ENCODE assay signal across 9 mouse cellular contexts in the genomic region with DNA sequence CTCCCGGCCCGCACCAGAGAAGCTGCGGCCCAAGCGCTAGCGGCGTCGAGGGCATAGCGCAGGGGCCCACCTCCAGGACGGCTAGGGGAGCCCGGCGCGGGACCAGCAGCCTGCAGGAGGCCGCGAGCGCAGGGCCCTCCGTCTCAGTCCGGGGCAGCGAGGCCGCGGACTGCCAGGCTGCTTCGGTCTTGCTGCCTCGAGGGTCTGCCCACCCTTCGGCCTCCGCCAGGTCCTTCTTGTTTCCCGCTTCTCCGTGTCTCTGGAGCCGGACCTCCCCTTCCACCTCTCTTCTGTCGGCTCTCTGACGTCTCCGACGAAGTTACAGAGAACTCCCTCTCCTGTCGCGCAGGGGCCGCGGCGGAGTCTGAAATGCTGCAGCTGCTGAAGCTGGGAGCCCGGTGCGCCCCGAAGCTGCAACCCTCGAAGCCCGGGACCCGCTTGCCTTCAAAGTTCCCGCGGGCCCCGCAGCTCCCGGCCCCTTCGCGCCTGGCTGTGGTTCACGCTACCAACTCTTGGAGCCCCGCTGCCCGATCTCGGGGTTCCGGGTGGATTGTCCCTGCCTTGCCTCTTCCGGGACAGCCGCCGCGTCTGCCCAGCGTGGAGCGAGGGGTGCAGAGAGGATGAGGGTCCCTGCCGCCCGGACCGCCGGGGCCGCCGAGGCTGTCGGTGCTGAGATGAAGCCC. TPM values are rescaled to one million over a fixed set of nuclear protein-coding genes. Genes with fewer than 3 reads are reported as not detected.
A peak's percentile ranks its signal among the peaks of the same experiment; 100 is the strongest.
DNase-seq lines count a peak whose midpoint lies in the region; ATAC-seq and TF ChIP-seq lines count a peak whose summit lies in the region.
"Had no signal": no experiment of that assay in that cellular context is flagged by ENCODE, and none has a peak within 500 bp of the region (broad histone marks: within the 10 kb centered on the region; RNA-seq: fewer than 3 reads in every experiment).

No protein-coding gene starts in this region.

- H3K27me3 ChIP-seq in embryonic facial prominence, embryonic 10.5 days (replicated peaks; ENCODE audit: low read depth, poor library complexity, severe bottlenecking): peaks cover 100% of the 10 kb centered on the region
- H3K27me3 ChIP-seq in hindbrain, embryonic 13.5 days: peaks cover 98% of the 10 kb centered on the region
- peaks cover 83% of the 10 kb centered on the region for H3K27me3 ChIP-seq in midbrain, embryonic 15.5 days (replicated peaks)

- no peak for DNase-seq in left cerebral cortex, adult 2 months (ENCODE audit: extremely low spot score in 1 of 2, low spot score in 2 of 2)
- no peak for DNase-seq in left cerebral cortex, postnatal 4 days
- DNase-seq in embryonic facial prominence, embryonic 10.5 days (ENCODE audit: low spot score): no peak
- DNase-seq in frontal cortex, adult 2 months (ENCODE audit: extremely low spot score in 1 of 2, low spot score in 1 of 2): no peak
- DNase-seq in adipocyte (ENCODE audit: low spot score): no peak

- WGBS in embryonic facial prominence, embryonic 10.5 days: under 1% methylated on average over 66 of the region's 66 CpGs
- WGBS in hindbrain, embryonic 13.5 days: under 1% methylated on average over 65 of the region's 66 CpGs
- under 1% methylated on average over 66 of the region's 66 CpGs for WGBS in midbrain, embryonic 15.5 days

- H3K9ac ChIP-seq in hindbrain, embryonic 13.5 days: peak overlapping the region; percentile 70
- H3K9ac ChIP-seq in midbrain, embryonic 15.5 days: peak overlapping the region; percentile 18; the same call in 1 of the 2 replicates

- TF ChIP-seq CTCF in left cerebral cortex, adult 2 months (IDR thresholded peaks at IDR 0.05): no peak

- H3K4me1 ChIP-seq in embryonic facial prominence, embryonic 10.5 days: peaks cover 31% of the 10 kb centered on the region
- peaks cover 40% of the 10 kb centered on the region for H3K4me1 ChIP-seq in hindbrain, embryonic 13.5 days (replicated peaks)
- H3K4me1 ChIP-seq in midbrain, embryonic 15.5 days: peaks cover 32% of the 10 kb centered on the region

- H3K9me3 ChIP-seq in embryonic facial prominence, embryonic 10.5 days: no peaks in the 10 kb centered on the region
- H3K9me3 ChIP-seq in hindbrain, embryonic 13.5 days: no peaks in the 10 kb centered on the region
- no peaks in the 10 kb centered on the region for H3K9me3 ChIP-seq in midbrain, embryonic 15.5 days

- peak overlapping the region; percentile 67 for H3K4me2 ChIP-seq in hindbrain, embryonic 13.5 days
- peak overlapping the region; percentile 65 for H3K4me2 ChIP-seq in midbrain, embryonic 15.5 days

- peak overlapping the region; percentile 9; the same call in 1 of the 2 replicates for H3K4me3 ChIP-seq in left cerebral cortex, adult 2 months
- H3K4me3 ChIP-seq in embryonic facial prominence, embryonic 10.5 days: peak overlapping the region; percentile 58
- peak overlapping the region; percentile 46 for H3K4me3 ChIP-seq in hindbrain, embryonic 13.5 days
- peak overlapping the region; percentile 44 for H3K4me3 ChIP-seq in midbrain, embryonic 15.5 days

- ATAC-seq in hindbrain, embryonic 13.5 days (ENCODE audit: low FRiP score): peak; percentile 2; the same call in 1 of the 2 replicates
- peak; percentile 12 for ATAC-seq in midbrain, embryonic 15.5 days (replicated peaks)
- ATAC-seq in megakaryocyte progenitor cell, adult 5-6 weeks (replicated peaks; ENCODE audit: poor library complexity): no peak

- H3K27ac ChIP-seq in left cerebral cortex, adult 2 months: no peak overlapping the region
- H3K27ac ChIP-seq in embryonic facial prominence, embryonic 10.5 days (replicated peaks): 0 out of 2 replicates have a peak overlapping the region, but pooled peaks have one; percentile 6
- peak overlapping the region; percentile 48 for H3K27ac ChIP-seq in hindbrain, embryonic 13.5 days
- H3K27ac ChIP-seq in midbrain, embryonic 15.5 days: peak overlapping the region; percentile 65

- intact Hi-C loops in left cerebral cortex, adult 2 months (cut with DNase I): loop anchor here (10.0 kb wide), 1 partner anchor 1641 kb away; a partner anchor contains a TSS
- intact Hi-C loops in left cerebral cortex, postnatal 4 days (cut with DNase I): no loop called here

- no peaks in the 10 kb centered on the region for H3K36me3 ChIP-seq in embryonic facial prominence, embryonic 10.5 days (replicated peaks)
- no peaks in the 10 kb centered on the region for H3K36me3 ChIP-seq in hindbrain, embryonic 13.5 days
- no peaks in the 10 kb centered on the region for H3K36me3 ChIP-seq in midbrain, embryonic 15.5 days (replicated peaks)

RNA-seq across cellular contexts. Expression of a gene that starts 6.5 kb away (rescaled TPM):
- total RNA-seq in left cerebral cortex, adult 2 months (2021): under 1 TPM in 1 of 2 experiments, not detected in 1; 0.51 TPM
- 1 to 10 TPM; 1.0 to 1.8 TPM for total RNA-seq in left cerebral cortex, postnatal 4 days (2021)
- 0.56 and 0.57 TPM in 2 replicates for polyA plus RNA-seq in embryonic facial prominence, embryonic 10.5 days (2016; fragmentation: Nextera tagmentation; extraction: Ambion mirVana)
- polyA plus RNA-seq in hindbrain, embryonic 13.5 days (2015; fragmentation: Nextera tagmentation; extraction: Ambion mirVana): 2.8 and 6.1 TPM in 2 replicates
- polyA plus RNA-seq in midbrain, embryonic 15.5 days (2015; fragmentation: Nextera tagmentation; extraction: Ambion mirVana): 7.8 and 9.1 TPM in 2 replicates
- polyA plus RNA-seq in frontal cortex, adult 2 months (2012; rRNA removed): 0.04 and 0.08 TPM in 2 replicates
- total RNA-seq in megakaryocyte progenitor cell, adult 5-6 weeks (2015): 0.10 TPM in 1 of 2 replicates, not detected in the other
- not detected in 2 replicates for total RNA-seq in megakaryocyte progenitor cell, adult 5-6 weeks (2017)
- total RNA-seq: hematopoietic stem cell, adult 5-6 weeks had no signal

RNA-seq across cellular contexts. Expression of a gene that starts 51.9 kb away (rescaled TPM):
- total RNA-seq in left cerebral cortex, adult 2 months (2021): 10 to 100 TPM; 63.1 to 71.7 TPM
- 10 to 100 TPM; 68.9 to 70.7 TPM for total RNA-seq in left cerebral cortex, postnatal 4 days (2021)
- polyA plus RNA-seq in embryonic facial prominence, embryonic 10.5 days (2016; fragmentation: Nextera tagmentation; extraction: Ambion mirVana): 20.0 and 22.2 TPM in 2 replicates
- polyA plus RNA-seq in hindbrain, embryonic 13.5 days (2015; fragmentation: Nextera tagmentation; extraction: Ambion mirVana): 40.3 and 43.7 TPM in 2 replicates
- polyA plus RNA-seq in midbrain, embryonic 15.5 days (2015; fragmentation: Nextera tagmentation; extraction: Ambion mirVana): 35.3 and 37.1 TPM in 2 replicates
- 69.6 and 73.2 TPM in 2 replicates for polyA plus RNA-seq in frontal cortex, adult 2 months (2012; rRNA removed)
- total RNA-seq in megakaryocyte progenitor cell, adult 5-6 weeks (2015): 37.1 and 49.9 TPM in 2 replicates
- 118 and 153 TPM in 2 replicates for total RNA-seq in megakaryocyte progenitor cell, adult 5-6 weeks (2017)
